Mouse (Mus musculus): ENCODE results near the gene Ptma. TPM values are rescaled to one million over a fixed set of nuclear protein-coding genes. Genes with fewer than 3 reads are reported as not detected.

Ptma gene
- polyA plus RNA-seq, 1 experiment from 2014 or later, result 1,264 TPM

DNA sequence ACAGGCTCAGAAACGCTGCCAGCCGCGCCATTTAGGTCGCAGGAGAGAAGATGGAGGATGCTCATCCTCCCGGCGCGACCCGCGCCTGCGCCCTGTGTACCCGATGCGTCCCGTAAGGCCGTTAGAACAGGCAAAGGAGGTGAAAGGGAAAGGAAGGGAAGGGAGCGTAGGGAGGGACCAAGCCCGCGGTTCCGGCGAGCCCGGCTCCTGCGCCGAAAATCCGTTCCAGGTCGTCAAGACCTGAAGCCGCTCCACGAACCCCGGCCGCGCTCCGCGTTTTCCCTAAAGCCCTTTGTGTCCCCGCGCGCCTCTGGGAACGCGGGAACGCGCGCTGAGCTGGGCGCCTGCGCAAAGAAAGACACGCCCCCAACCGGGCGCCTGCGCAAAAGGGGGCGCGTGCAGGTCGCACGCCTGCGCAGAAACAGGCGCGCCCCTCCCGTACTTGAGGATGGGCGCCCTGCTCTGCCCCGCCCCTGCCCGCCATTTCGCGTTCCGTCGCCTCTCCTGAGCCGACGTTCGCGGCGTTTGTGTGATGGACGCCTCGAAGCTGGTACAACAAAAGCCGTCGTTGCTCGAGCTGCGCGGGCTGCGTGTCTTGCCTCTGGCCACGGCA is 39.1 kb upstream of the Ptma start:
- TF ChIP-seq CTCF (IDR thresholded peaks at IDR 0.05), result no peak; the same call in 1 of the 2 replicates
- peak; percentile 88 for TF ChIP-seq EP300 (IDR thresholded peaks at IDR 0.05)
- Histone ChIP-seq H3K27me3 (replicated peaks; ENCODE audit: insufficient read depth, low read length) (no peaks in the 10 kb centered on the region), H3K27ac (ENCODE audit: low read length) (peak overlapping the region; percentile 96), H3K4me1 (ENCODE audit: insufficient read depth, low read depth, low read length) (peaks cover 28% of the 10 kb centered on the region; the same call in 1 of the 2 replicates), H3K4me3 (ENCODE audit: low read depth, low read length) (peak overlapping the region; percentile 64), H3K36me3 (ENCODE audit: insufficient read depth, low read length) (no peaks in the 10 kb centered on the region), H3K9me3 (ENCODE audit: low read length) (no peaks in the 10 kb centered on the region), H3K9ac (replicated peaks; ENCODE audit: low read depth) (peak overlapping the region; percentile 66), H3K4me2 (replicated peaks; ENCODE audit: low read depth, low read length) (peak overlapping the region; percentile 74)
- WGBS, result under 1% methylated on average over 61 of the region's 74 CpGs
- ATAC-seq, result peak; percentile 94
- peak; percentile 99 for DNase-seq (ENCODE audit: low spot score)

- no peaks in the 10 kb centered on the region for H3K27me3 ChIP-seq (replicated peaks; ENCODE audit: insufficient read depth, low read length)
- H3K27ac ChIP-seq (ENCODE audit: low read length), result peak overlapping the region; percentile 96
- TF ChIP-seq CTCF (IDR thresholded peaks at IDR 0.05) (no peak), EP300 (IDR thresholded peaks at IDR 0.05) (no peak; the same call in 1 of the 2 replicates)
- no peaks in the 10 kb centered on the region for H3K9me3 ChIP-seq (ENCODE audit: low read length)
- no peak for DNase-seq (ENCODE audit: low spot score)
- H3K4me3 ChIP-seq (ENCODE audit: low read depth, low read length), result peak overlapping the region; percentile 64
- H3K4me1 ChIP-seq (ENCODE audit: insufficient read depth, low read depth, low read length), result peaks cover 31% of the 10 kb centered on the region; the same call in 1 of the 2 replicates
- WGBS, result 6% methylated on average over 20 of the region's 20 CpGs
- ATAC-seq, result peak; percentile 20
- no peaks in the 10 kb centered on the region for H3K36me3 ChIP-seq (ENCODE audit: insufficient read depth, low read length)
- peak overlapping the region; percentile 66 for H3K9ac ChIP-seq (replicated peaks; ENCODE audit: low read depth)
- H3K4me2 ChIP-seq (replicated peaks; ENCODE audit: low read depth, low read length), result peak overlapping the region; percentile 74
Observed at GRCm38 (mm10) chr1:86487908-86488314, 38.6 kb upstream of the Ptma start.

- TF ChIP-seq EP300 (IDR thresholded peaks at IDR 0.05) (no peak), CTCF (IDR thresholded peaks at IDR 0.05) (no peak)
- peak overlapping the region; percentile 66 for H3K9ac ChIP-seq (replicated peaks; ENCODE audit: low read depth)
Observed at GRCm38 (mm10) chr1:86488326-86488725, 38.2 kb upstream of the Ptma start.

DNA sequence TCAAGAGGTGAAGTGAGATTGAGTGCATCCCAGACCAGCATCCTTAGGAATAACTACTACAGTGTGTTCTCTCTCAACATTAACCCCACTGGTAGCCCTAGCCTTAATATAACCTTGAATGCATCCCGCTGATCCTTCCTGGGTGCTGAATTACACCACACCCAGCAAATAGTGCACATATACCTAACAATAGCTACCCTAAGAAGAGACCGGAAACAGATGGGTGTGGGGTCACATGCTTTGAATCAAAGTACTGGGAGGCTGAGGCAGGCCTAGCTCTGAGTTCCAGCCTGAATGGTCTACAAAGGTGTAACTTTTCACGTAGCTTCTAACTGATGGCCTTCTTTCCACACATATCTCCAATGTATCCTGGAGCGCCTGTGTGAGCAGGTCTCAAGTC is 37.8 kb upstream of the Ptma start:
- no peaks in the 10 kb centered on the region for H3K36me3 ChIP-seq (ENCODE audit: insufficient read depth, low read length)
- H3K4me1 ChIP-seq (ENCODE audit: insufficient read depth, low read depth, low read length), result peaks cover 31% of the 10 kb centered on the region; the same call in 1 of the 2 replicates
- WGBS, result 92% methylated on average over 4 of the region's 4 CpGs
- peak overlapping the region; percentile 64; the same call in 1 of the 2 replicates for H3K4me3 ChIP-seq (ENCODE audit: low read depth, low read length)
- peak overlapping the region; percentile 74 for H3K4me2 ChIP-seq (replicated peaks; ENCODE audit: low read depth, low read length)
- no peaks in the 10 kb centered on the region for H3K9me3 ChIP-seq (ENCODE audit: low read length)
- H3K27me3 ChIP-seq (replicated peaks; ENCODE audit: insufficient read depth, low read length), result no peaks in the 10 kb centered on the region
- H3K27ac ChIP-seq (ENCODE audit: low read length), result peak overlapping the region; percentile 96
- no peak overlapping the region for H3K9ac ChIP-seq (replicated peaks; ENCODE audit: low read depth)
- TF ChIP-seq EP300 (IDR thresholded peaks at IDR 0.05) (no peak), CTCF (IDR thresholded peaks at IDR 0.05) (no peak)
- DNase-seq (ENCODE audit: low spot score), result no peak
- ATAC-seq, result no peak

More at GRCm38 (mm10) chr1:86488326-86488725, 38.2 kb upstream of the Ptma start:
- Histone ChIP-seq H3K36me3 (ENCODE audit: insufficient read depth, low read length) (no peaks in the 10 kb centered on the region), H3K9me3 (ENCODE audit: low read length) (no peaks in the 10 kb centered on the region), H3K4me3 (ENCODE audit: low read depth, low read length) (peak overlapping the region; percentile 64), H3K27me3 (replicated peaks; ENCODE audit: insufficient read depth, low read length) (no peaks in the 10 kb centered on the region), H3K27ac (ENCODE audit: low read length) (peak overlapping the region; percentile 96), H3K4me1 (ENCODE audit: insufficient read depth, low read depth, low read length) (peaks cover 31% of the 10 kb centered on the region; the same call in 1 of the 2 replicates), H3K4me2 (replicated peaks; ENCODE audit: low read depth, low read length) (peak overlapping the region; percentile 74)
- WGBS, result 39% methylated on average over 7 of the region's 7 CpGs
- DNase-seq (ENCODE audit: low spot score) (no peak), ATAC-seq (no peak)

GRCm38 (mm10) chr1:86489901-86490300 is 36.6 kb upstream of the Ptma start:
- H3K27ac ChIP-seq (ENCODE audit: low read length), result peak overlapping the region; percentile 33; the same call in 1 of the 2 replicates
- H3K9me3 ChIP-seq (ENCODE audit: low read length), result no peaks in the 10 kb centered on the region
- no peak for TF ChIP-seq CTCF (IDR thresholded peaks at IDR 0.05)
- no peak for TF ChIP-seq EP300 (IDR thresholded peaks at IDR 0.05)
- H3K4me2 ChIP-seq (replicated peaks; ENCODE audit: low read depth, low read length), result no peak overlapping the region
- no peaks in the 10 kb centered on the region for H3K27me3 ChIP-seq (replicated peaks; ENCODE audit: insufficient read depth, low read length)
- H3K4me3 ChIP-seq (ENCODE audit: low read depth, low read length), result no peak overlapping the region
- peaks cover 31% of the 10 kb centered on the region; the same call in 1 of the 2 replicates for H3K4me1 ChIP-seq (ENCODE audit: insufficient read depth, low read depth, low read length)
- DNase-seq (ENCODE audit: low spot score) (no peak), ATAC-seq (no peak)
- no peak overlapping the region for H3K9ac ChIP-seq (replicated peaks; ENCODE audit: low read depth)
- WGBS, result 86% methylated on average over 4 of the region's 4 CpGs
- no peaks in the 10 kb centered on the region for H3K36me3 ChIP-seq (ENCODE audit: insufficient read depth, low read length)

GRCm38 (mm10) chr1:86490697-86491096 is 35.8 kb upstream of the Ptma start:
- no peak for DNase-seq (ENCODE audit: low spot score)
- H3K9me3 ChIP-seq (ENCODE audit: low read length), result no peaks in the 10 kb centered on the region

More at GRCm38 (mm10) chr1:86490697-86491096, 35.8 kb upstream of the Ptma start:
- Histone ChIP-seq H3K36me3 (ENCODE audit: insufficient read depth, low read length) (no peaks in the 10 kb centered on the region), H3K4me1 (ENCODE audit: insufficient read depth, low read depth, low read length) (peaks cover 31% of the 10 kb centered on the region; the same call in 1 of the 2 replicates), H3K9ac (replicated peaks; ENCODE audit: low read depth) (no peak overlapping the region), H3K27me3 (replicated peaks; ENCODE audit: insufficient read depth, low read length) (no peaks in the 10 kb centered on the region), H3K27ac (ENCODE audit: low read length) (peak overlapping the region; percentile 92), H3K4me3 (ENCODE audit: low read depth, low read length) (no peak overlapping the region), H3K4me2 (replicated peaks; ENCODE audit: low read depth, low read length) (no peak overlapping the region)
- WGBS, result 64% methylated on average over 3 of the region's 3 CpGs
- no peak for TF ChIP-seq CTCF (IDR thresholded peaks at IDR 0.05)
- no peak for TF ChIP-seq EP300 (IDR thresholded peaks at IDR 0.05)
- no peak for ATAC-seq

Data from lung, postnatal 0 days (tissue).